ENCODE assay signal across 35 mouse cellular contexts in genomic region chr3:124271229-124271628, GRCm38 (mm10). TPM values are rescaled to one million over a fixed set of nuclear protein-coding genes. Genes with fewer than 3 reads are reported as not detected.
"Had no signal": no experiment of that assay in that cellular context is flagged by ENCODE, and none has a peak within 500 bp of the region (broad histone marks: within the 10 kb centered on the region; RNA-seq: fewer than 3 reads in every experiment).

No protein-coding gene starts in this region.

- H3K4me2 ChIP-seq: heart, embryonic 11.5 days; heart, embryonic 12.5 days; heart, embryonic 13.5 days; heart, embryonic 15.5 days; hindbrain, embryonic 12.5 days; hindbrain, embryonic 13.5 days; hindbrain, embryonic 14.5 days; hindbrain, embryonic 15.5 days; intestine, embryonic 15.5 days; kidney, embryonic 15.5 days had no signal

- H3K36me3 ChIP-seq: heart, embryonic 10.5 days; heart, embryonic 12.5 days; heart, embryonic 13.5 days; heart, embryonic 15.5 days; hindbrain, embryonic 10.5 days; hindbrain, embryonic 12.5 days; hindbrain, embryonic 13.5 days; hindbrain, embryonic 15.5 days; intestine, embryonic 15.5 days; kidney, embryonic 15.5 days had no signal

- H3K9me3 ChIP-seq: heart, embryonic 10.5 days; heart, embryonic 12.5 days; heart, embryonic 13.5 days; heart, embryonic 15.5 days; hindbrain, embryonic 10.5 days; hindbrain, embryonic 12.5 days; hindbrain, embryonic 13.5 days; hindbrain, embryonic 15.5 days; intestine, embryonic 15.5 days; kidney, embryonic 15.5 days had no signal

- H3K27ac ChIP-seq: heart, embryonic 10.5 days; heart, embryonic 13.5 days; heart, embryonic 15.5 days; hindbrain, embryonic 10.5 days; hindbrain, embryonic 12.5 days; hindbrain, embryonic 13.5 days; hindbrain, embryonic 14.5 days; hindbrain, embryonic 15.5 days; hindbrain, postnatal 0 days; intestine, embryonic 15.5 days; kidney, embryonic 15.5 days; kidney, postnatal 0 days; layer of hippocampus, adult 2 months had no signal

- ATAC-seq: hindbrain, embryonic 16.5 days; inflammation-experienced regulatory T-cells, adult 6 months; intestine, embryonic 15.5 days; intestine, embryonic 16.5 days; intestine, postnatal 0 days had no signal

- H3K27me3 ChIP-seq: heart, embryonic 12.5 days; heart, embryonic 13.5 days; heart, embryonic 15.5 days; hindbrain, embryonic 12.5 days; hindbrain, embryonic 13.5 days; hindbrain, embryonic 15.5 days; intestine, embryonic 15.5 days had no signal

- H3K4me3 ChIP-seq: heart, embryonic 10.5 days; heart, embryonic 12.5 days; heart, embryonic 13.5 days; heart, embryonic 15.5 days; hindbrain, embryonic 10.5 days; hindbrain, embryonic 12.5 days; hindbrain, embryonic 13.5 days; hindbrain, embryonic 15.5 days; intestine, embryonic 15.5 days; kidney, embryonic 15.5 days; layer of hippocampus, adult 2 months had no signal

- H3K4me1 ChIP-seq: heart, embryonic 10.5 days; heart, embryonic 12.5 days; heart, embryonic 13.5 days; heart, embryonic 15.5 days; hindbrain, embryonic 10.5 days; hindbrain, embryonic 12.5 days; hindbrain, embryonic 13.5 days; hindbrain, embryonic 15.5 days; intestine, embryonic 15.5 days; kidney, embryonic 15.5 days had no signal

- H3K9ac ChIP-seq: heart, embryonic 12.5 days; heart, embryonic 13.5 days; heart, embryonic 15.5 days; hindbrain, embryonic 12.5 days; hindbrain, embryonic 13.5 days; hindbrain, embryonic 14.5 days; hindbrain, embryonic 15.5 days; intestine, embryonic 15.5 days; kidney, embryonic 15.5 days had no signal

- DNase-seq: heart, postnatal 10 days; heart, postnatal 14 days; heart, postnatal 36 days; heart, postnatal 4 days; kidney, adult 11 months; kidney, adult 18-20 months; kidney, adult 2 months; kidney, adult 8-10 months; kidney, adult 9 months; kidney, postnatal 10 days; kidney, postnatal 14 days; kidney, postnatal 25 days; kidney, postnatal 36 days; kidney, postnatal 4 days; layer of hippocampus, adult 9-11 months; layer of hippocampus, postnatal 36 days had no signal

RNA-seq across cellular contexts. Expression of gene Tram1l1, which starts 49.4 kb away (rescaled TPM):
- polyA plus RNA-seq: inflammation-experienced regulatory T-cells, adult 6 months had no signal
